Comparison of ENCODE assay signal across 1 mouse cellular context in genomic region chr7:16241787-16242186, GRCm38 (mm10).
TF ChIP-seq lines count a peak whose summit lies in the region.

No protein-coding gene starts in this region.

TF ChIP-seq in MEL, 35 proteins besides CTCF, POLR2A, EP300 and RAD21:
- TF ChIP-seq RCOR1 (IDR thresholded peaks at IDR 0.05; ENCODE audit: low read depth, low read length) (peak; percentile 18; the same call in 1 of the 2 replicates), SIN3A (IDR thresholded peaks at IDR 0.05; ENCODE audit: low read length) (no peak), CHD2 (IDR thresholded peaks at IDR 0.05; ENCODE audit: low read length) (no peak), ZNF384 (IDR thresholded peaks at IDR 0.05; ENCODE audit: low read depth, low read length) (no peak)
